Mouse (Mus musculus) lung, embryonic 15.5 days (tissue): ENCODE measurements around the gene Relch. TPM values are rescaled to one million over a fixed set of nuclear protein-coding genes. Genes with fewer than 3 reads are reported as not detected.
"Not testable (repeated sequence)": the region's sequence is repeated elsewhere in the genome, so short reads cannot be mapped to it uniquely, and the experiment has no call there.

Source experiments
- ATAC-seq: fragments of 200-750 bp; cut with Nextera tagmentation; 2 replicates; pipeline ENCODE4 v1.8.0; 2017; ENCODE audit warnings: moderate number of reproducible peaks, borderline replicate concordance; ENCODE audit not compliant: low FRiP score, low TSS enrichment; ENCODE audit errors: extremely low read depth
- H3K27ac ChIP-seq: fragments of 300-500 bp; sonication (generic); 2 replicates; pipeline ENCODE4 v1.5.1; 2015; ENCODE audit warnings: moderate library complexity, mild to moderate bottlenecking, inconsistent platforms
- H3K27me3 ChIP-seq: fragments of 300-500 bp; sonication (generic); 2 replicates; pipeline ENCODE4 v1.6.1; 2015; ENCODE audit warnings: inconsistent platforms
- H3K36me3 ChIP-seq: fragments of 300-500 bp; sonication (generic); 2 replicates; pipeline ENCODE4 v1.6.1; 2015; ENCODE audit warnings: inconsistent platforms
- H3K4me1 ChIP-seq: fragments of 300-500 bp; sonication (generic); 2 replicates; pipeline ENCODE4 v1.6.1; 2015; ENCODE audit warnings: inconsistent platforms
- H3K4me2 ChIP-seq: fragments of 300-500 bp; sonication (generic); 2 replicates; pipeline ENCODE4 v1.6.1; 2015; ENCODE audit warnings: inconsistent platforms, mild to moderate bottlenecking, moderate library complexity
- H3K4me3 ChIP-seq: fragments of 300-500 bp; sonication (generic); 2 replicates; pipeline ENCODE4 v1.5.1; 2015; ENCODE audit warnings: mild to moderate bottlenecking, inconsistent platforms
- H3K9ac ChIP-seq: fragments of 300-500 bp; sonication (generic); 2 replicates; pipeline ENCODE4 v1.6.1; 2015; ENCODE audit warnings: inconsistent platforms
- H3K9me3 ChIP-seq: fragments of 300-500 bp; sonication (generic); 2 replicates; pipeline ENCODE4 v1.6.1; 2016; ENCODE audit warnings: inconsistent platforms
- WGBS: fragments of 180-500 bp; shearing (Covaris S2); methylation state at CpG from one replicate; pipeline ENCODE4 v1.1.7; 2015; 5-methylcytosine and 5-hydroxymethylcytosine counted together
- polyA plus RNA-seq: library from polyadenylated mRNA; unstranded; fragments of >200 nt; fragmentation: Nextera tagmentation; extraction: Ambion mirVana; gene quantifications from 2 replicates; pipeline ENCODE4 v1.2.1, GENCODE M21; 2015

Gene Relch
- polyA plus RNA-seq, 1 experiment from 2014 or later = 24.0 TPM

- no peaks in the 10 kb centered on the region for H3K36me3 ChIP-seq
- WGBS = 82% methylated on average over 2 of the region's 2 CpGs
- no peaks in the 10 kb centered on the region for H3K27me3 ChIP-seq
- H3K4me1 ChIP-seq = no peaks in the 10 kb centered on the region
- no peaks in the 10 kb centered on the region for H3K9me3 ChIP-seq
- H3K4me2 ChIP-seq = no peak overlapping the region
- ATAC-seq = no peak
- no peak overlapping the region for H3K9ac ChIP-seq
- no peak overlapping the region for H3K4me3 ChIP-seq
- no peak overlapping the region for H3K27ac ChIP-seq
These were observed 31.9 kb downstream of the Relch start for GRCm38 (mm10) chr1:105695581-105695980.

- Histone ChIP-seq H3K4me2 (no peak overlapping the region), H3K36me3 (peaks cover 3% of the 10 kb centered on the region; the same call in 1 of the 2 replicates), H3K27ac (no peak overlapping the region), H3K9me3 (no peaks in the 10 kb centered on the region), H3K27me3 (no peaks in the 10 kb centered on the region), H3K4me1 (no peaks in the 10 kb centered on the region), H3K4me3 (no peak overlapping the region), H3K9ac (no peak overlapping the region)
- ATAC-seq = no peak
- WGBS = 90% methylated on average over 4 of the region's 4 CpGs
These were observed 37.4 kb downstream of the Relch start for GRCm38 (mm10) chr1:105700984-105701530.

GRCm38 (mm10) chr1:105709415-105709814 lies 45.8 kb downstream of the Relch start:
- Histone ChIP-seq H3K4me1 (no peaks in the 10 kb centered on the region), H3K27me3 (no peaks in the 10 kb centered on the region), H3K27ac (no peak overlapping the region), H3K9ac (no peak overlapping the region), H3K4me2 (no peak overlapping the region), H3K4me3 (no peak overlapping the region), H3K9me3 (no peaks in the 10 kb centered on the region), H3K36me3 (peaks cover 16% of the 10 kb centered on the region; the same call in 1 of the 2 replicates)
- no peak for ATAC-seq
- 53% methylated on average over 2 of the region's 2 CpGs for WGBS

- WGBS = 28% methylated on average over 1 of the region's 1 CpGs
- H3K27me3 ChIP-seq = no peaks in the 10 kb centered on the region
- no peak overlapping the region for H3K4me3 ChIP-seq
- no peak overlapping the region for H3K27ac ChIP-seq
- no peak overlapping the region for H3K9ac ChIP-seq
- H3K36me3 ChIP-seq = peaks cover 20% of the 10 kb centered on the region; the same call in 1 of the 2 replicates
- no peaks in the 10 kb centered on the region for H3K9me3 ChIP-seq
- no peak for ATAC-seq
- H3K4me1 ChIP-seq = no peaks in the 10 kb centered on the region
- H3K4me2 ChIP-seq = no peak overlapping the region
These were observed 47.6 kb downstream of the Relch start for GRCm38 (mm10) chr1:105711227-105711626.

- no peak overlapping the region for H3K4me3 ChIP-seq
- ATAC-seq = no peak
- WGBS = 94% methylated on average over 2 of the region's 2 CpGs
- H3K9ac ChIP-seq = no peak overlapping the region
- H3K36me3 ChIP-seq = peaks cover 19% of the 10 kb centered on the region; the same call in 1 of the 2 replicates
- no peak overlapping the region for H3K27ac ChIP-seq
- no peaks in the 10 kb centered on the region for H3K27me3 ChIP-seq
- no peaks in the 10 kb centered on the region for H3K9me3 ChIP-seq
- no peak overlapping the region for H3K4me2 ChIP-seq
- H3K4me1 ChIP-seq = no peaks in the 10 kb centered on the region
These were observed 49.2 kb downstream of the Relch start for GRCm38 (mm10) chr1:105712822-105713221.

GRCm38 (mm10) chr1:105718358-105718757 lies 54.7 kb downstream of the Relch start:
- Histone ChIP-seq H3K27ac (no peak overlapping the region), H3K4me3 (no peak overlapping the region), H3K4me1 (no peaks in the 10 kb centered on the region), H3K4me2 (no peak overlapping the region), H3K27me3 (no peaks in the 10 kb centered on the region), H3K36me3 (peaks cover 33% of the 10 kb centered on the region), H3K9me3 (no peaks in the 10 kb centered on the region), H3K9ac (no peak overlapping the region)
- ATAC-seq = no peak
- 81% methylated on average over 1 of the region's 1 CpGs for WGBS

- H3K27ac ChIP-seq, H3K27me3 ChIP-seq, H3K4me1 ChIP-seq, H3K4me2 ChIP-seq, H3K4me3 ChIP-seq, H3K9me3 ChIP-seq, H3K9ac ChIP-seq, ATAC-seq: not testable (repeated sequence)
- 94% methylated on average over 13 of the region's 13 CpGs for WGBS
- peaks cover 19% of the 10 kb centered on the region for H3K36me3 ChIP-seq
These were observed 65.6 kb downstream of the Relch start for GRCm38 (mm10) chr1:105729246-105729645.

- WGBS = 74% methylated on average over 3 of the region's 3 CpGs
- Histone ChIP-seq H3K27ac (no peak overlapping the region), H3K9me3 (no peaks in the 10 kb centered on the region)
These were observed 71.7 kb downstream of the Relch start for GRCm38 (mm10) chr1:105735318-105735717.

GRCm38 (mm10) chr1:105738334-105738733 lies 74.7 kb downstream of the Relch start:
- no peaks in the 10 kb centered on the region for H3K9me3 ChIP-seq
- H3K27me3 ChIP-seq = no peaks in the 10 kb centered on the region
- ATAC-seq = no peak
- 86% methylated on average over 6 of the region's 6 CpGs for WGBS
- H3K9ac ChIP-seq = no peak overlapping the region
- H3K27ac ChIP-seq = no peak overlapping the region
- peaks cover 26% of the 10 kb centered on the region for H3K36me3 ChIP-seq
- H3K4me2 ChIP-seq = no peak overlapping the region
- H3K4me1 ChIP-seq = no peaks in the 10 kb centered on the region
- no peak overlapping the region for H3K4me3 ChIP-seq

More at GRCm38 (mm10) chr1:105735318-105735717, 71.7 kb downstream of the Relch start:
- Histone ChIP-seq H3K4me3 (no peak overlapping the region), H3K4me1 (no peaks in the 10 kb centered on the region), H3K4me2 (no peak overlapping the region), H3K9ac (no peak overlapping the region), H3K27me3 (no peaks in the 10 kb centered on the region), H3K36me3 (peaks cover 17% of the 10 kb centered on the region)
- ATAC-seq = no peak

- no peak overlapping the region for H3K4me2 ChIP-seq
- no peak overlapping the region for H3K9ac ChIP-seq
- H3K9me3 ChIP-seq = no peaks in the 10 kb centered on the region
- no peaks in the 10 kb centered on the region for H3K27me3 ChIP-seq
- H3K36me3 ChIP-seq = peaks cover 32% of the 10 kb centered on the region
- no peaks in the 10 kb centered on the region for H3K4me1 ChIP-seq
- no peak overlapping the region for H3K27ac ChIP-seq
- no peak overlapping the region for H3K4me3 ChIP-seq
- no peak for ATAC-seq
These were observed 75.8 kb downstream of the Relch start for GRCm38 (mm10) chr1:105739493-105739892.

- no peak overlapping the region for H3K4me3 ChIP-seq
- H3K4me1 ChIP-seq = no peaks in the 10 kb centered on the region
- H3K36me3 ChIP-seq = peaks cover 33% of the 10 kb centered on the region
- WGBS = 88% methylated on average over 1 of the region's 1 CpGs
- no peak overlapping the region for H3K4me2 ChIP-seq
- no peak overlapping the region for H3K27ac ChIP-seq
- H3K27me3 ChIP-seq = no peaks in the 10 kb centered on the region
- H3K9ac ChIP-seq = no peak overlapping the region
- no peak for ATAC-seq
- H3K9me3 ChIP-seq = no peaks in the 10 kb centered on the region
These were observed 78.8 kb downstream of the Relch start for GRCm38 (mm10) chr1:105742481-105742880.

GRCm38 (mm10) chr1:105746444-105746843 lies 82.8 kb downstream of the Relch start:
- 86% methylated on average over 1 of the region's 1 CpGs for WGBS
- no peaks in the 10 kb centered on the region for H3K9me3 ChIP-seq
- H3K36me3 ChIP-seq = peaks cover 40% of the 10 kb centered on the region
- H3K9ac ChIP-seq = no peak overlapping the region
- no peaks in the 10 kb centered on the region for H3K4me1 ChIP-seq
- H3K27ac ChIP-seq = no peak overlapping the region
- ATAC-seq = no peak
- no peak overlapping the region for H3K4me3 ChIP-seq
- no peaks in the 10 kb centered on the region for H3K27me3 ChIP-seq
- H3K4me2 ChIP-seq = no peak overlapping the region
